Mouse (Mus musculus): ENCODE results near the gene Olfr437. TPM values are rescaled to one million over a fixed set of nuclear protein-coding genes. Genes with fewer than 3 reads are reported as not detected.
"Not testable (repeated sequence)": the region's sequence is repeated elsewhere in the genome, so short reads cannot be mapped to it uniquely, and the experiment has no call there.

The Olfr437 gene
- polyA plus RNA-seq (2012; rRNA removed) = not detected in 2 replicates

DNA sequence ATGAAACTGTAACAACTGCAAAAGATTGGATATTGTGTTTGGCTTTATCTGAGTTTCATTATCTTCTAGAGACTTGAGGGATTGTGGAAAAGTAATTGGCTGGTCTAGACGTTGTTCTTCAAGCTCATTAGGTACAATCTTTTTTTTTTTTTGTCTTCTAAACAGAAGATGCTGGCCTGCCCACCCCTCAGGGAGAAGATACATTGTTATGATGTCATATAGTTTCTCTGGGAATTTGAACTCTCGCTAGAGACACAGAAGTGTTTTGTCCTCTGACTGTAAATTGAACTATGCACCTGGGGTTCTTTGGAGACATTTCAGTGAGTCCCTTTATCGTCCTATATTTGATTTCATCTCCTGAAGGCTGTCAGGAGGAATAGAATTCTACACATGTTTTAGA is at the start of gene Olfr437:
Olfr437 (plus strand) TSS at position 301 of the 400 bp plus-strand sequence.
- no peak for DNase-seq (ENCODE audit: low read depth)

DNA sequence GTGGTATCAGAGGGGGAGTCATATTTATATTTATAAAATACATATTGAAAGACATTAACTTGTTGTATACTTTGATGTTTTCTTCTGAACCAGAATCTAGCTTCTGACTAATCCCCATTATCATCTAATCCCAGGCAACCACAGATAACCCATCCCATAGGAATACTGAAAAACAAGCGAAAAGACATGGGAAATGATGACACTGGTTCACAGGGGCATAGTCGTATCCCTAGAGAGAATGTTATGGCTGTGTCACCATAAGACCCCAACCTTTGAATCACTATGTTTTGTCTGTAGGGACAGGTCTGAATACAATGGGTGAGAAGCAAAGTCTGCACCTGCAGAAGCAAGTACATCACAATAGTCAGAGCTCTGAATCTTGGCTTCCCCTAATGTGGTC is 16.8 kb upstream of the Olfr437 start, which contains the start of gene Olfr237-ps1:
Olfr237-ps1 (plus strand) TSS at position 301 of the 400 bp plus-strand sequence.
- DNase-seq (ENCODE audit: low read depth) = not testable (repeated sequence)

DNA sequence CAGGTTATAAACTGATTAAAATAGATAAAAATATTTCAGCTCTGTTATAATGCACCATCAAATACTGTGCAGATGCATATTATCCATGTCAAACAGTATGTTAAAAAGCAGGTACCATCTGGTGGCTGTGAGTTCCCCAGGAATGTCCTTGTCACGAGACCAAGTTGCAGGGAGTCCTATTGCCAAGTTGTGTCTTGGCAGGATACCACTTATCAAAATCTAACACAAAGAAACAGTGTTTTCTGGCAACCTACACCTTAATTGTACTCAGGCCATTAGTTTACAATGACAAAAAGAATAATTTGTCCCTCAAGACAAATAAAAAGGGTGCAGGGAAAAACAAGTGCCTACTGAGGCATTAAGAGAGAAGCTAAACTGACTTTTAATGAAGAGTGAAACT is 3.6 kb upstream of the Olfr437 start:
- DNase-seq (ENCODE audit: low read depth) = no peak

DNA sequence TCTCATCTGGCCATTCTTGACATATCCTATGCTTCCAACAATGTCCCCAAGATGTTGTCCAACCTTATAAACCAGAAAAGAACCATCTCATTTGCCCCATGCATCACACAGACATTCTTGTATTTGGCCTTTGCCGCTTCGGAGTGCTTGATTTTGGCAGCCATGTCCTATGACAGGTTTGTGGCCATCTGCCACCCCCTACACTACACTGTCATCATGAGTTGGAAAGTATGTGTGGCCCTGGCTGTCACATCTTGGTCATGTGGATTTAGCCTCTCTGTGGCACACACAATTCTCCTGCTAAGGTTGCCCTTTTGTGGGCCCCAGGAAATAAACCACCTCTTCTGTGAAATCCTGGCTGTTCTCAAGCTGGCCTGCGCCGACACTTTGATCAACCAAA is 4.2 kb downstream of the Olfr437 start:
- no peak for DNase-seq (ENCODE audit: low read depth)

DNA sequence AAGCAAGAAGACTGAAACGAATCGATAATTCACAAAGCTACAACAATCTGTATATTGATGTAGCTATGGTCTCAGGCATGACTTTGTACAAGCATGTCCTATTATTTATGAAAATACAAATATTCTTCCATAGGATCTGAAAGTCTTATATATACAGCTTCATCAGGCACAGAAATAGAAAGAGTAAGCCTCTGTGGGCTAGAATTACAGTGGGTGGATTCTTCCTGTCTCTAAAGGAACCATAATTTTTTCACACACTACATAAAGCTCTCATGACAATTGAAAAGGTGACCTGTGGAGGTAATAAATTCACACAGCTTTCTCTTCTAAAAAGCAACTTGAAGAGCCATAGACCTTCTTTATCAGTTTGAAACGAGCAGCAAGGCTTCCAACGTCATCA is 8.8 kb downstream of the Olfr437 start, which contains the start of gene Olfr13:
Olfr13 (plus strand) TSS at position 301 of the 400 bp plus-strand sequence.
- no peak for DNase-seq (ENCODE audit: low read depth)

DNA sequence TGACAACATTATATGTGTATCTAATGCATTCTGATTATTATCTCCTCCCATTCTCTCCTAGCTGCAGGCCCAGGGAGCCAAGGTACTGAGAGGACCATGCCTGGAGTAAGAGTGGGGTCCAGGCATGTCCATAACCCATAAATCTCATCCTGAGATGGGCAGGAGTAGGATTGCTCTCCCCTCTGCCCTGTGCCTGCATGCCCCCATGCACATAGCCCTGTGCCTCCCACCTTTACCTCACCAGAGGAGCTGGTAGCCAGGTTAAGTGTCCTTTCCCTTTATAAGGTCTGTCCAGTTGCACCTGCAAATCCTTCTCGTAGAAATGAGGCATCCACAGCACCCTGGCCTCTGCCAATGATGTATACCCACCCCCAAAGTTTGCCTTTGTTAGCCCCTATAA is 15.0 kb downstream of the Olfr437 start:
- DNase-seq (ENCODE audit: low read depth) = no peak

DNA sequence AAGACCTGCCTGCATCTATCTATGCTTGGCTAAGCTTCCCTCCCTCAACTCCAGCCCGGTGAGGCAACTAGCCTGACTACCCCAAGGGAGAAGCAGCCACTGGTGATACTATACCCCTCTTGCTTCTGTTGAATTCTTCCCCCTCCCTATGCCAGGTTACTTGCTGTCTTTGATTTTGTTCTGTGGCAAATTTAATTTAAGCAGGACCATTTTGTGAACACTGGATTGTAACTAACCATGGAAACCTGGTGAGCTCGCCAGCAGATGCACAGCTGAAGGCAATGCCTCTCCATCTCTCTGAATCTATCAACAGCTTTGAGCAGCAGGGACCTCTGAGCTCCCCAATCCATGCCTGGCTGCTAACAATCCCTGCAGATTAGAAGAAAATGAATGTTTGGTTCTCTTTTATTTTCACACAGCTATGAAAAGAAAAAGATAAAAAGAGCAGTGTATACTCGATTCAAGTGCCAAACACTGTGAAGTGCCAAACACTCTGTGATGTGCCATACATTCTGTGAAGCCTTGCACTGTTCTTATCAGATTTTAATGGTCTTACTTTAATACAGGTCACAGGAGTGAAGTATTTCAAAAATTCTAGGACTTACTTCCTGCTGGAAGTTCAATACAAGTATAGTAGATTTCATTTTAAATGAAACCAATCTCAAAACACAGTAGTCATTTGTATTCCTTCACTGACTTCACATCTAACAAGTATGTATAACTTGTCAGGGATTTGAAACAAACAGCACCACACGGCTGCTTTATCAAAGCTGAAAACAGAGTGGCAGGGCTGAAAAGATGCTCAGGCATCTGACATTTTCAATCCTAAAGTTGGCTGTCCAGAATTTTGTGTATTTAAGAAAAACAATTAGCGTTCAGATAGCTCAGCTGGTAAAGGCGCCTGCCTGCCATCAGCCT is 15.8 kb downstream of the Olfr437 start:
- DNase-seq (ENCODE audit: low read depth) = no peak

DNA sequence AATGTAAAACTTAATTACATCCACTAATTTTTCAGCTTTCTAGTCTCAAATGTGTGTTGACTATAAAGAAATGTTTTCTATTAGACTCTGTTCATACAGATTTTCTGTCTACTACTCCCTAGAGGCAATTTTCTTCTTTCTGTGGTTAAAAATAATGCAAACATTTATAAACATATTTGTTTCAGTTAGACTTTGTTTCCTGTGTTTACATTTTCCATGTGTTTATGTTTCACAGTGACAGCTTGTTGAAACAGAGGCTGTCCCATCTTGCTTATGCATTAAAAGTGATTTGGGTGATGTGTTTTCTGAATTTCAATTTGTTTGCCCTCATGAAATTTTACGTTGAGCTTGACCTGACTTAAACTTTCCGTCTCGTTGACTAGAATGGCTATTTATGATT is 27.9 kb downstream of the Olfr437 start:
- DNase-seq (ENCODE audit: low read depth) = no peak

DNA sequence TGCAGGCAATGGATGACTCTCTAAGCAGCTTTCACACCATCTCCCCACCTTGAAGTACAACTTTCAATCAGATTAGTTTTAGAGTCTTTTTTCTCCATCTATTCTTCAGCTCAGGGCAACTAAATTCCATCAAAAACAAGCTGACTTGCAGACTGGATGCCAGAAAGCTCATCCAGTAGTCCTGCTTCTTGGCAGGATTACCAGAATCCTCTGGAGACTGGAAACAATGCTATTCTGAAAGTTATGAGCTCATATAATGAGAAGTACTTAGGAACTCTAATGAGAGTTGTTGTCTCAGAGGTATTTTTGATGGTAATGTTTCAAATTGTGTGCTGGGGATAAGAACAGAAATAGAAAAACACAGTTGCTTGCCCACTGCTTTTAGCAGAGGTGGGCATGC is 33.7 kb downstream of the Olfr437 start, which contains the start of gene Olfr435:
Olfr435 (plus strand) TSS at position 366 of the 400 bp plus-strand sequence.
- no peak for DNase-seq (ENCODE audit: low read depth)

DNA sequence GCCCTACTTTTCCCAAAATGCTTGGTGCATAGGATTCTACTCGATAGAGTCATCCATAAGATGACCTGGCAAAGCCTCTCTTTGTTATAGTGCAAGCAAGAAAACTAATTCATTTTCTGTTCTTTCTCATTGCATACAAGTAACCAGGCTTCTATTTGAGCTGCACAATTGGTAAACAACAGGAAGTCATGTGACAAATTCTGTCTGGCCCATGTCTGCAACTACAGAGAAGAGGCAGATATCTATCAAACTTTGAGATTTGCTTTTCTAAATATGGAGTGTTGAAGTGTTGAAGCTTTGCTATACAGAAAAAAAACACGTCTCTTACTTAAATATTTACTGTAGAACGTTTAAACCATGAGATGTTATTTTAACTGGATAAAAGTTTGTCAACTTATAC is 35.0 kb downstream of the Olfr437 start:
- DNase-seq (ENCODE audit: low read depth) = no peak

GRCm38 (mm10) chr6:43202786-43203185 is 39.7 kb downstream of the Olfr437 start:
- no peak for DNase-seq (ENCODE audit: low read depth)

GRCm38 (mm10) chr6:43205355-43205754 is 42.3 kb downstream of the Olfr437 start:
- DNase-seq (ENCODE audit: low read depth) = no peak

- DNase-seq (ENCODE audit: low read depth) = not testable (repeated sequence)
These were observed 49.8 kb downstream of the Olfr437 start, which contains the start of gene Olfr434 for GRCm38 (mm10) chr6:43212873-43213272. Gene Olfr434, plus strand, starts transcription at chr6:43213021.

Other genes with a start within 250 kb of the Olfr437 start
- not detected in 2 replicates for gene Olfr446, start 241.9 kb upstream of the Olfr437 start, polyA plus RNA-seq (2012; rRNA removed)
- gene Olfr444, start 214.2 kb upstream of the Olfr437 start, polyA plus RNA-seq (2012; rRNA removed) = not detected in 2 replicates
- gene Olfr441, start 56.9 kb upstream of the Olfr437 start, polyA plus RNA-seq (2012; rRNA removed) = not detected in 2 replicates
- gene Olfr237-ps1, start 16.7 kb upstream of the Olfr437 start, polyA plus RNA-seq (2012; rRNA removed) = not detected in 2 replicates
- not detected in 2 replicates for gene Olfr13, start 8.9 kb downstream of the Olfr437 start, polyA plus RNA-seq (2012; rRNA removed)
- not detected in 2 replicates for gene Olfr435, start 33.9 kb downstream of the Olfr437 start, polyA plus RNA-seq (2012; rRNA removed)
- not detected in 2 replicates for gene Olfr434, start 49.7 kb downstream of the Olfr437 start, polyA plus RNA-seq (2012; rRNA removed)
- not detected in 2 replicates for gene Olfr47, start 68.2 kb downstream of the Olfr437 start, polyA plus RNA-seq (2012; rRNA removed)
- 31.2 and 36.5 TPM in 2 replicates for gene Arhgef5, start 102.3 kb downstream of the Olfr437 start, polyA plus RNA-seq (2012; rRNA removed)
- not detected in 2 replicates for gene Nobox, start 146.3 kb downstream of the Olfr437 start, polyA plus RNA-seq (2012; rRNA removed)